Mouse (Mus musculus): ENCODE measurements around the gene Pipox.
A peak's percentile ranks its signal among the peaks of the same experiment; 100 is the strongest.

Pipox gene

DNA sequence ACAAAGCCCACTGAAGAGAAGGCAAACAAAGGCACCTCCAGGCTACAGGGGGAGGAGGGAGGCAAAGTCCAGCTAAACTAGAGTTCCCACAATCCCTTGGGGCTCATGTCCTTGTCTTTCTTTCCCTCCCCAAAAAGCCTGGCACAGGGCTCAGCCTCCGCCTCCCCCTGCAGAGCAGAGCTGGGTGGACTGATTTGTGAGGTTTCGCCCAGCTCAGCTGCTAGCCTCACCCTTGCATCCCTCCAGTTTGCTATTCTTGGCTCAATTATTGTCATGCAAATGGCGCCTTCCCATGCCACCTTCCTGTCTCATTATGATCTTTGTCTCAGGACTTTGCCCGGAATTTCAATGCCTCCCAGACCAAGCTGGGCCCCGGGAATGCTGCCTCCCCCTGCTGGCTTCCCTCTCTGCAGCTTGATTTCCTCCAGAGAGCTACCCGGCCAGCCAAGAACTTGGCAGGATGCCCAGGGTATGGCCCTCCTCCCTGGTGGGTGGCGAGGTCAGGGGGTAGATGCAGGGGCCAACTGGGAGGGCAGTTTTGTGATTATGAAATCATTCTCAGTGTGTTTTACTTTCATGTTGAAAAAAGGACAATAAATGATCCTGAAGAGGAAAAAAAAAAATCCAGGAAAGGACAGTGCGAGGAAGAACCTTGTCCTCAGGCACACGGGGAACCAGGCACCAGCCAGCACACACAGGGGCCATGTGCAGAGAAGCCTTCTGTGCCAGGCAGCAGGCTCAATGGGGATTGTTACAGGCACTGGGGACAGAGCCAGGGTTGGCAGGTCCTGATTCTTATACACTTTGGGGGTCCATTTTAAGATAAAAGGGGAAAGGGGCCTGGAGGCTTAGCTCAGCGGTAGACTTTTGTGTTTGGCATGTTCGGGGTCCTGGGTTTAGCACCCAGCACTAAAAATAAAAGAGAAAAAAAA is at the start of gene Pipox:
TSS of gene Pipox (minus strand) at position 310 of the 932 bp plus-strand sequence.
- peak; percentile 99 for DNase-seq

GRCm38 (mm10) chr11:77942230-77942629 is 48.3 kb upstream of the Pipox start:
- no peak for DNase-seq

- no peak for DNase-seq
Measured at GRCm38 (mm10) chr11:77937649-77938410, 43.9 kb upstream of the Pipox start.

DNA sequence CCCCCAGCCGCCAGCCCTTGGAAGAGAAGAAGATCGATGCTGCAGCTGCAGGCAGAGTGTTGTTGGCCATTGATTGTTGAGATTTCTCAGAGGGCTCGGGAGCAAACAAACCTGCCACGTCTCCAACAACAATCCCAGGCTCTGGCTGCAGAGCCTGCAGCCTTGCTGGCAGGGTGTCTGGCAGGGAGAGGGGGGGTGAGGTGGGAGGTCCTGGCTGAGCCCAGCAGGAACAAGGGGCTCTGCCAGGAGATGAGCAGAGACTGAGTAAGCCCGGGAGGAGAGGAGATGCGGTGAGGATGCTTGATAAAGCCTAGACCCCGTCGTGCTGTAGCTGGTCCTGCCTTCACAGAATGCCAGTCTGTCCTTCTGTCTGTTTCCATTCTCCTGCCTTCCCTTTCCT is 43.0 kb upstream of the Pipox start:
- DNase-seq = no peak

DNA sequence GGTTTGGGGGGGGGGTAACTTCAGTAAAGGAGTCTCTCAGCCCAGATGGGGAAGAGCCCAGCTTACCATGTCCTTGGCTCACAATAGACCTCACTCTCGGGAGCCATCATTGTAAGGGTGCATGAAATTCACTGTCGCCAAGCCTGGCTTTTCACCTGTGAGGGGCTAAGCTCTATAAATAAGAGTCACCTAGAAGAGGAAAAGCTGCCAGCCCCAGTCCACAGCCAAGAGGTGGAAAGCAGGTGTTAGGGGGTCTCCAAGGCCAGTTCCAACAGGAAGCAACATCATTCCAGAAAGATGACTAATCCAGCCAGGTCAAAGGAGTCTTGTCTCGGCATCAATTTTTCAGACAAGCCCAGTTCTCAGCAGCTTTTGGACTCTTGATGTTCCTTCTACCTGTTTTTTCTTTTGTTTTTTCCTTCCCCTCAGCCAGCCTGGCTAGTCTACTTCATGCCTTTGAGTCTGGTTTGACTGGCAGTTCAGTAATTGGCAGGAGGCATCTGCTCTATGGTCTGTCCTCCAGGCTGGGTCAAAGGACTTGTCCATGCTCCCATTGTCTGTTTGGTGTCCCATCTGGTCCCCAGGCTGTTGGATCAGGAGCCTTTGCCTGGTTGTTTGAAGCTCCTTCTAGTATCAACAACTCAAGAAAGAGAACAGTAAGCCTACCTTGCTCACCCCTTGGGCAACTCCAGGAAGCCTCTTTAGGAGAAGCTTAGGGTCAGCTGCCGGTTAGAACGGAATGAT is 40.8 kb upstream of the Pipox start:
- DNase-seq = no peak

- DNase-seq = no peak
Measured at GRCm38 (mm10) chr11:77934111-77934521, 40.2 kb upstream of the Pipox start.

GRCm38 (mm10) chr11:77932576-77932975 is 38.7 kb upstream of the Pipox start:
- no peak for DNase-seq

DNA sequence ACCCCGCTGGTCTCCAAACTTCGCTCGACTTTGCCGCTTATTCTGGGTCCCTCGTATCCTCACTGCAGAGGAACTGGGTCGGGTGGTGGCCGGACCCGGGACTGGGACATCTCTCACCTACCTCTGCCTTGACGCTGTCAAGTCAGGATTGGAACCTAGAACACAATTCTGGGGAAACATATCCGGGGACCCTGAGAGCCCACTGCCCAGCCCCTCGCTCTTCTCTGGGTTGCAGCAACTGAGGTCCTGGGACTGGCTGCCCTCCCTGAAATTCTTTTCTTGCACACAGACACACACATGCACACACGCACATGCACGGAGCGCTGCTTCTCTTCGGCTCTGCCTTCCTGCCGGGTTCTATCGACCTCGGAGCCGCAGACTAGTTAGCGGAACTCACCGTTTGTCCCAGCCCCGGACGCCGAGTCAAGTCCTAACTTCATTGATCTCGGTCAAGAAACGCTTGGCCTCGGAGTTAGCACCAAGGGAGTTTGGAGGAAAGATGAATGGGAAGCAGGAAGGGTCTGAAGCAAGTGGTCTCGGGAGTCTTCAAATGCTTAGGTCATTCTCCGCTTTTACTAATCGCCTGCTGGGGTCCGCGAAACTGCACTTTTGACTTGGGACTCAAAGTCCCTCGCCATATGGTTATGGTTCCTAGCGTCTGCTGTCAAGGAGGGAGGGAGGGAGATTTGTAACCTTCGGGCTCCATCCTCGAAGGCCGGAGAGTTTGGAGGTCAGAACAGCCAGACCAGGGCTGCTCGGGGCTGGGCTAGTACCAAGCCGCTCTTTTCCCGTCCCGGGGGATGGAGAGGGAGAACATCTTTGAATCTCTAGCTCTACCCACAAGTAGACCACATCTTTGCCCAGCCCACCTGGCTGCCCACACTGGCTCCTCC is 37.9 kb upstream of the Pipox start:
- no peak for DNase-seq

DNA sequence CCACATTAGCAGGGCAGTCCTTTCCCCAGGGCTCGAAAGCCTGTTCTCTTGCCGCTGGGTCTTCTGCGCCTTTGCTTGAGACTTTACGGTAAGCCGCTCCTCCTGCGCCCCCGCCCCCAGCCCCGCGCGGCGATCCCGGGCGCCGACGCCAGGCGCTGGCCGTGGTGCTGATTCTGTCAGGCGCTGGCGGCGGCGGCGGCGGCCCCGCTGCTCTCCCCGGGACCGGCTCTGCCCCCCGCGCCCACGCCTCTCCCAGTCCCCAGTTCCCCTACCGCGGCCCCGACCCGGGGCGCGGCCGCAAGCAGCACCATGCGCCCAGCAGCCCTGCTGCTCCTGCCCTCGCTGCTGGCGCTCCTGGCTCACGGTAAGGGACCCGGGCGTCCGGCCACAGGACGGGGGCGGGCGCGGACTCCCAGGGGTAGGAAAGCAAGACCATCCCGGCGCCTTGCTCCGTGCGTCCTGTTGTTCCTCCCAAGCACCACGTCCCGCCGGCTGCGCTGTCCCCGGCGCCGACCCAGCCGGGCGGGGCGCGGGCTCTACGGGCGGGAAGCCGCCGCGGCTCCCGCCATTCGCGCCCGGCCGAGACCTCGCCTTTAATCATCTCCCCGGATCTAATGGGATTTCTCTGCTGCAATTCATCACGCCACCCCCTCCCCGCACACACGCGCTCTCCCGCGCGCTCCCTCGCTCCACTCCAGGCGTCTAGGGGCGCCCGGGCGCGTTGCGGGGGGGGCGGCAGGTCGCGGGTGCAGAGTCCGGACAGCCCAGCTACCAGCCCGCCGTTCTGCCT is 37.0 kb upstream of the Pipox start, which contains the start of gene Sez6:
TSS of gene Sez6 (plus strand) at position 50 of the 790 bp plus-strand sequence.
- DNase-seq = peak; percentile 72

- no peak for DNase-seq
Measured at GRCm38 (mm10) chr11:77927837-77928236, 33.9 kb upstream of the Pipox start.

DNA sequence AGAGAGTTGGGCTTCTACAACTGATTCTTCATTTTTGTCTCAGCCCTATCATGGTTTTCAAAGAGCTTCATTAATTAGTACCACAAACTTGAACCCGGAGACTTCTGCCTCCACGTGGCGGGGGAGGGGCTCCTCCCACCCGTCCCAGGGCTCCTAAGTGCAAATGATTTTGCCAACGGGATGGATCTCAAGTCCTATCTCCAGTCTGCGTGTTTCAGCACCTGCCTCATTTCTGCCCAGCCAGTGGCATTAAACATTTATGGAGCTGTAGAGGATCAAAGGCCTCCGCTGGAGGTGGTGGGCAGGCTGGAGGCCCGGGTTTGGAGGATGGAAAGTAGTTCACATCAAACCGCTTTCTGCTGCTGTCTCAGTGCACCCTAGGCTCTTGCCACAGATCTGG is 32.8 kb upstream of the Pipox start:
- DNase-seq = no peak

DNA sequence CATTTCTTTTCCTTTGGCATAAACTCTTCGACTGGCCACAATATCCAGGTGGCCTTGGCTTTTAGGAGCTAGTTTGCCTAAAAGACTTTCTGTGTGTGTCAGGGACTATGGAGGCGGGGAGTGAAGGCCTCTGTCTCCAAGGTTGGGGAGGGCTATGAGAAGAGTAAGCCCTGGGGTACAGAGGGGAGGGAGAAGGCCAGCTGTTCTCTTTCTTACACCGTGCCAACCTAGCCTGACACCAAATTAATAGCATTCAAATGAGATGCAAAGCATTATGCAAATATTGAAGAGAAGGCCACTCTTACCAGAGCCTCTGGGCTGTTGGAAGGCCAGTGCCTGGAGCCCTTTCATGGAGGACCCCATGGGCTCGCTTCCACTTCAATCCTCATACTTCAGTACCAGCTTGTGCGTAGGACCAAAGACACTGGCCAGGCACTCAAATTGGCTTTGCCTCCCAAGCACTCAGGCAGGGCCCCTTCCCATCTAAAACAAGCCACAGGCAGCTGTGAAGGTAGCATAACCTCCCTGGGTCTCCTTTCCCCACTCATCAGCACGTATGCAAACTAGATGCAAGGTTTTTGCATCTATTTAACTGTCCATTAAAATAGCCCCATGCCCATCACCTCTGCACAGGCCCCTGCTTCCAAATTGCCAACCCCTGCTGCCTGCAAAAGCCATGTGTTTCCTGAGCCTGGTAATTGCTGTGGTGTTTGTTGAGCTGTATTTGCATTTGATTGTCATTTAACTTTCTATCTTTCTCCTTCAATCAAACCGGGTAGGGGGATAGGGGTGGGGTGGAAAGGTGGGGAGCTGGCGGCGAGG is 32.2 kb upstream of the Pipox start:
- no peak for DNase-seq

- no peak for DNase-seq
Measured at GRCm38 (mm10) chr11:77923285-77923684, 29.4 kb upstream of the Pipox start.

DNA sequence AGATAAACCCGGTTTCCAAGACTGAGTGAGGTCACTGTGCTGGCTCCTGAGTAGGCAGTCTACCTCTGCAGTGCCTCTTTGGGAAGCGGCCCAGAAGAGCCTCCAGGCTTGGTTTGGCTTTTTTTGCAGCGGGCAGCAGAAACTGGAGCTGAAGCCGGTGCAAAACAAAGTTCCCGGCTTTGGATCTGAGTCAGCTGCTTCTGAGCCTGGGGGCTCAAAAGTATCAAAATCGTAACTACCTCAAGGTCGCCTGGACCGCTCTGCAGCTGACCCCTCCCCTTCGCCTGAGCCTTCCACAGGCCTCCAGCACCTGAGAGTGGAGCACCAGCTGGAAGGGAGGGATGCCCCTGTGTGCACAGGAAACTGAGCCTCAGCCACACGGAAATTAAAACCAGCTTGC is 23.3 kb upstream of the Pipox start:
- peak; percentile 83 for DNase-seq

GRCm38 (mm10) chr11:77916741-77917140 is 22.8 kb upstream of the Pipox start:
- DNase-seq = no peak

- no peak for DNase-seq
Measured at GRCm38 (mm10) chr11:77914598-77915260, 20.8 kb upstream of the Pipox start.

GRCm38 (mm10) chr11:77913505-77913904 is 19.6 kb upstream of the Pipox start:
- no peak for DNase-seq

DNA sequence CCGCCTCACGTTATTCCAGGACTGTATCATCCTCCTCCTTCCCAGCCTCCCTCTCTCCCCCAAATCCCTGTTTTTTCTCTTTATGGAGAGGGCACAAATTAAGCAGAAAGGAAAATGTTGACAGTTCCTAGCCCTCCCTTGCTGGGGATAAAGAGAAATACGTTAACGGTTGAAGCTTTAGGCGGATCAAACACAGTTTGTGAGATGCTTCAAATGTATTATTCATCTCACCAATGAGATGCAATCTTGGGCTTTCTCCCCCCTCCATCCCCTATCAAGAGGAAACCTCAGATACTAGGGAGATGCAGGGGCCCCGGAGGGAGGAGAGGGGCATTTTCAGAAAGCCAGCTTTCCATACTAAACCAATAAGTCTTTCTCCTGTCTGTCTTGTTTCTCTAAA is 15.9 kb upstream of the Pipox start:
- no peak for DNase-seq

GRCm38 (mm10) chr11:77909376-77909775 is 15.5 kb upstream of the Pipox start:
- no peak for DNase-seq

DNA sequence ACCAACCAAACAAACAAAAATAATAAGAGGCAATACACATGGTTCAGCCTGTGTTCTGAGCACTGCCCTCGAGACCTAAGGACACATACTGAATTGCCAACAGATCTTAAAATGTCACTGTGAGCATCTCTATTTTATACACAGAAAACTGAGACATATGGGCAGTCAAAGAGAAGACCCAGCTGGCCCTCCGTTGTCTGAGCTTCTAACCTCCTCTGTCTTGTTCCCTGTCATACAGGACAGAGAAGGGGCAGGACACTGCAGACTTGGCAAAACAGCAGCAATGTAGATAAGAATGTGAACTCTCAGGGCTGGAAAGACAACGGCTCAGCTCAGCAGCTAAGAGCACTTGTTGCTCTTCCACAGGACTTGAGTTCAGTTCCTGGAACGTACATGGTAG is 14.6 kb upstream of the Pipox start:
- no peak for DNase-seq
